Mouse (Mus musculus): Measurements from ENCODE around the gene Ptprcap. TPM values are rescaled to one million over a fixed set of nuclear protein-coding genes. Genes with fewer than 3 reads are reported as not detected.

Ptprcap gene
- polyA plus RNA-seq, 1 experiment = 20.0 TPM

DNA sequence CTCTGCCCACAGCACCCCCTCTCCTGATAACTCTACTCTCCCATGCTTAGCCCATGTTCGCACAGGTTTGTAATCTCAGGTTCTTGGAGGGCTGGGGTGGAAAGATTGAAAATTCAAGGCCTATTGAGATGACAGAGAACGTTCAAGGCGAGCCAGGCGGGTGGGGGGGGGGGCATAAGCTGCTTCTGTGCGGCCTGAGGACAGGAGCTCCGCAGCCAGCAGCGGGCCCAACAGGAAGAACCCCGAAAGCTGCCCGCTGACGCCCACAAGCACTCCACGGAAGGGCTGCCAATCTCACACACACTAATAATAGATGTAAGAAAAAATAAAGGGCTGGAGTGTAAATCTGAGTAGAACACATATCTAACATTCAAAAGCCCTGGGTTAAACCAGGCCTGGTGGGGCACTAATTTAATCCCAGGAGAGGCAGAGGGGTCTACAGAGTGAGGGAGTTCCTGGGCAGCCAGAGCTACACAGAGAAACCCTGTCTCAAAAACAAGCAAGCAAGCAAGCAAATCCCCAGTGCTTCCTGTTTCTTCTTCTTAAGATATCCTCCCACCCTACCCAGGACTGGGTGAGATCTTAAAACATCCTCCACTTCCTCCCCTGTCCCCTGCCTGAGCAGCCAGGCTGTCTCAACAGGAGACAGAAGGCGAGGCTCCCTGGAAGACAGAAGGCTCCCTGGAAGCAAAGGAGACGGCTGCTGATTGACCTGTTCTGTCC, 50.4 kb downstream of the Ptprcap start:
- Histone ChIP-seq H3K36me3 (ENCODE audit: control insufficient read depth, insufficient read depth, low read length) (no peaks in the 10 kb centered on the region), H3K4me3 (ENCODE audit: insufficient read depth, low read depth, low read length) (no peak overlapping the region), H3K27ac (ENCODE audit: insufficient read depth, low read depth, low read length) (peak overlapping the region; percentile 37; the same call in 1 of the 2 replicates), H3K27me3 (replicated peaks; ENCODE audit: control insufficient read depth, insufficient read depth, low read length) (no peaks in the 10 kb centered on the region), H3K4me1 (ENCODE audit: control insufficient read depth, insufficient read depth, low read length) (peaks cover 14% of the 10 kb centered on the region)
- peak; percentile 50 for DNase-seq
- TF ChIP-seq CTCF (conservative IDR thresholded peaks at IDR 0.05; ENCODE audit: insufficient read depth, insufficient read length, low read depth, low read length) (no peak), POLR2A (IDR thresholded peaks at IDR 0.05; ENCODE audit: low read depth, low read length) (no peak)
- WGBS = 56% methylated on average over 13 of the region's 13 CpGs

DNA sequence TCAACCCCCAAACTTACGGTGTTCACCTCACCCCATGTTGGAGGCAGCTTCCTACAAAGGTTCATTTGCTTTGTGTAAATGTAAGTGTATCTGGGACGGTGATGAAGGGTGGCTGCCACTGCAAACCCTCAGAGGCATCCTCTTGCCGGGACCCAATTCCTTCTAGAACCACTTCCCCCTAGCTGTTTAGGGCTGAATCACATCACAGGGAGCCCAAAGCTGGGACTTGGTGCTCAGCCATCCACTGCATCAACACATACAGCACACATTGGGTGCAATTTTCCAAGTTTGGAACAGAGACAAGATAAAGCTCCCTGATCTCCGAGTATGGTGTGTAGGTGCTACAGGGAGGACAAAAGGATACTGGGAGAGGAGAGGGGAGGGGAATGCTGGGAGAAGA, 51.5 kb downstream of the Ptprcap start:
- Histone ChIP-seq H3K4me3 (ENCODE audit: insufficient read depth, low read depth, low read length) (no peak overlapping the region), H3K36me3 (ENCODE audit: control insufficient read depth, insufficient read depth, low read length) (no peaks in the 10 kb centered on the region), H3K27ac (ENCODE audit: insufficient read depth, low read depth, low read length) (no peak overlapping the region), H3K4me1 (ENCODE audit: control insufficient read depth, insufficient read depth, low read length) (peaks cover 14% of the 10 kb centered on the region), H3K27me3 (replicated peaks; ENCODE audit: control insufficient read depth, insufficient read depth, low read length) (no peaks in the 10 kb centered on the region)
- no peak for DNase-seq
- whole genome bisulfite sequencing = 70% methylated on average over 4 of the region's 4 CpGs
- TF ChIP-seq POLR2A (IDR thresholded peaks at IDR 0.05; ENCODE audit: low read depth, low read length) = no peak
- no peak for TF ChIP-seq CTCF (conservative IDR thresholded peaks at IDR 0.05; ENCODE audit: insufficient read depth, insufficient read length, low read depth, low read length)

Other genes starting within 250 kb of the Ptprcap start
- gene Tcirg1, start 246.5 kb upstream of the Ptprcap start, polyA plus RNA-seq (2012; rRNA removed) = 69.2 and 71.2 TPM in 2 replicates
- 678 and 742 TPM in 2 replicates for gene Ndufs8, start 240.8 kb upstream of the Ptprcap start, polyA plus RNA-seq (2012; rRNA removed)
- 17.4 and 19.4 TPM in 2 replicates for gene Aldh3b1, start 223.8 kb upstream of the Ptprcap start, polyA plus RNA-seq (2012; rRNA removed)
- gene Unc93b1, start 218.4 kb upstream of the Ptprcap start, polyA plus RNA-seq (2012; rRNA removed) = 52.3 and 55.7 TPM in 2 replicates
- gene Aldh3b3, start 195.0 kb upstream of the Ptprcap start, polyA plus RNA-seq (2012; rRNA removed) = 4.7 and 9.2 TPM in 2 replicates
- 2.6 and 3.9 TPM in 2 replicates for gene Aldh3b2, start 181.3 kb upstream of the Ptprcap start, polyA plus RNA-seq (2012; rRNA removed)
- 1,670 and 2,218 TPM in 2 replicates for gene Acy3, start 167.0 kb upstream of the Ptprcap start, polyA plus RNA-seq (2012; rRNA removed)
- gene Tbx10, start 160.9 kb upstream of the Ptprcap start, polyA plus RNA-seq (2012; rRNA removed) = 0.31 and 0.75 TPM in 2 replicates
- 19.9 and 20.9 TPM in 2 replicates for gene Nudt8, start 153.0 kb upstream of the Ptprcap start, polyA plus RNA-seq (2012; rRNA removed)
- 1.2 and 1.7 TPM in 2 replicates for gene Gm49405, start 153.0 kb upstream of the Ptprcap start, polyA plus RNA-seq (2012; rRNA removed)
- gene Doc2g, start 150.3 kb upstream of the Ptprcap start, polyA plus RNA-seq (2012; rRNA removed) = 5.1 and 5.5 TPM in 2 replicates
- 471 and 532 TPM in 2 replicates for gene Ndufv1, start 140.8 kb upstream of the Ptprcap start, polyA plus RNA-seq (2012; rRNA removed)
- 686 and 745 TPM in 2 replicates for gene Gstp1, start 115.6 kb upstream of the Ptprcap start, polyA plus RNA-seq (2012; rRNA removed)
- 11.5 and 36.0 TPM in 2 replicates for gene Gstp2, start 107.6 kb upstream of the Ptprcap start, polyA plus RNA-seq (2012; rRNA removed)
- 0.72 and 2.3 TPM in 2 replicates for gene Gstp3, start 94.0 kb upstream of the Ptprcap start, polyA plus RNA-seq (2012; rRNA removed)
- 0.66 and 0.92 TPM in 2 replicates for gene Cabp2, start 72.0 kb upstream of the Ptprcap start, polyA plus RNA-seq (2012; rRNA removed)
- 134 and 138 TPM in 2 replicates for gene Cdk2ap2, start 56.4 kb upstream of the Ptprcap start, polyA plus RNA-seq (2012; rRNA removed)
- 41.6 and 46.3 TPM in 2 replicates for gene Pitpnm1, start 53.6 kb upstream of the Ptprcap start, polyA plus RNA-seq (2012; rRNA removed)
- 80.5 and 96.2 TPM in 2 replicates for gene Aip, start 27.7 kb upstream of the Ptprcap start, polyA plus RNA-seq (2012; rRNA removed)
- 0.03 and 0.05 TPM in 2 replicates for gene Gpr152, start 13.8 kb upstream of the Ptprcap start, polyA plus RNA-seq (2012; rRNA removed)
- 0.12 and 0.20 TPM in 2 replicates for gene Cabp4, start 9.6 kb upstream of the Ptprcap start, polyA plus RNA-seq (2012; rRNA removed)
- gene Coro1b, start 5.0 kb upstream of the Ptprcap start, polyA plus RNA-seq (2012; rRNA removed) = 176 and 181 TPM in 2 replicates
- gene Rps6kb2, start 9.8 kb downstream of the Ptprcap start, polyA plus RNA-seq (2012; rRNA removed) = 41.0 and 41.8 TPM in 2 replicates
- 3.8 and 4.0 TPM in 2 replicates for gene Carns1, start 21.9 kb downstream of the Ptprcap start, polyA plus RNA-seq (2012; rRNA removed)
- gene Tbc1d10c, start 37.7 kb downstream of the Ptprcap start, polyA plus RNA-seq (2012; rRNA removed) = 2.3 and 9.1 TPM in 2 replicates
- gene Ppp1ca, start 38.5 kb downstream of the Ptprcap start, polyA plus RNA-seq (2012; rRNA removed) = 484 and 509 TPM in 2 replicates
- 18.4 and 19.2 TPM in 2 replicates for gene Rad9a, start 48.1 kb downstream of the Ptprcap start, polyA plus RNA-seq (2012; rRNA removed)
- gene Clcf1, start 60.6 kb downstream of the Ptprcap start, polyA plus RNA-seq (2012; rRNA removed) = 13.6 TPM in 2 replicates
- 3.4 TPM in 1 of 2 replicates, not detected in the other for gene AC109138.7, start 60.8 kb downstream of the Ptprcap start, polyA plus RNA-seq (2012; rRNA removed)
- 96.1 and 99.8 TPM in 2 replicates for gene Pold4, start 78.3 kb downstream of the Ptprcap start, polyA plus RNA-seq (2012; rRNA removed)
- 39.0 and 61.4 TPM in 2 replicates for gene Ssh3, start 115.6 kb downstream of the Ptprcap start, polyA plus RNA-seq (2012; rRNA removed)
- gene Ankrd13d, start 129.5 kb downstream of the Ptprcap start, polyA plus RNA-seq (2012; rRNA removed) = 4.2 and 5.1 TPM in 2 replicates
- gene Grk2, start 152.6 kb downstream of the Ptprcap start, polyA plus RNA-seq (2012; rRNA removed) = 56.7 and 60.3 TPM in 2 replicates
- gene Kdm2a, start 244.7 kb downstream of the Ptprcap start, polyA plus RNA-seq (2012; rRNA removed) = 74.3 and 89.5 TPM in 2 replicates